Mouse (Mus musculus): ENCODE results near the gene Utp14b. TPM values are rescaled to one million over a fixed set of nuclear protein-coding genes. Genes with fewer than 3 reads are reported as not detected.

Utp14b gene
- polyA plus RNA-seq, 1 experiment from 2014 or later, result 6.5 TPM

- Histone ChIP-seq H3K4me1 (ENCODE audit: control insufficient read depth, insufficient read depth, low read length) (no peaks in the 10 kb centered on the region), H3K9ac (replicated peaks; ENCODE audit: low read depth, low read length) (no peak overlapping the region), H3K27me3 (ENCODE audit: control insufficient read depth, insufficient read depth, low read length) (no peaks in the 10 kb centered on the region), H3K9me3 (ENCODE audit: control insufficient read depth, low read depth, low read length) (no peaks in the 10 kb centered on the region), H3K4me2 (replicated peaks; ENCODE audit: low read depth, low read length) (no peak overlapping the region), H3K27ac (ENCODE audit: low read length) (0 out of 2 replicates have a peak overlapping the region, but pooled peaks have one; percentile 36), H3K36me3 (ENCODE audit: control insufficient read depth, insufficient read depth, low read length) (no peaks in the 10 kb centered on the region), H3K4me3 (ENCODE audit: low read depth, low read length) (no peak overlapping the region)
- 55% methylated on average over 2 of the region's 2 CpGs for WGBS
- no peak for ATAC-seq (ENCODE audit: insufficient number of reproducible peaks, insufficient read depth, low FRiP score, low read depth)
Measured at GRCm38 (mm10) chr1:78642197-78642596, 15.6 kb upstream of the Utp14b start.

- no peak overlapping the region for H3K27ac ChIP-seq (ENCODE audit: low read length)
- ATAC-seq (ENCODE audit: insufficient number of reproducible peaks, insufficient read depth, low FRiP score, low read depth), result no peak
- WGBS, result 38% methylated on average over 8 of the region's 8 CpGs
- H3K9ac ChIP-seq (replicated peaks; ENCODE audit: low read depth, low read length), result no peak overlapping the region
- no peaks in the 10 kb centered on the region for H3K9me3 ChIP-seq (ENCODE audit: control insufficient read depth, low read depth, low read length)
- H3K36me3 ChIP-seq (ENCODE audit: control insufficient read depth, insufficient read depth, low read length), result no peaks in the 10 kb centered on the region
- no peaks in the 10 kb centered on the region for H3K4me1 ChIP-seq (ENCODE audit: control insufficient read depth, insufficient read depth, low read length)
- no peak overlapping the region for H3K4me2 ChIP-seq (replicated peaks; ENCODE audit: low read depth, low read length)
- H3K4me3 ChIP-seq (ENCODE audit: low read depth, low read length), result no peak overlapping the region
- no peaks in the 10 kb centered on the region for H3K27me3 ChIP-seq (ENCODE audit: control insufficient read depth, insufficient read depth, low read length)
Measured at GRCm38 (mm10) chr1:78647317-78647885, 10.4 kb upstream of the Utp14b start.

- WGBS, result 49% methylated on average over 6 of the region's 6 CpGs
- Histone ChIP-seq H3K4me3 (ENCODE audit: low read depth, low read length) (no peak overlapping the region), H3K27ac (ENCODE audit: low read length) (no peak overlapping the region), H3K4me2 (replicated peaks; ENCODE audit: low read depth, low read length) (no peak overlapping the region), H3K27me3 (ENCODE audit: control insufficient read depth, insufficient read depth, low read length) (no peaks in the 10 kb centered on the region), H3K9me3 (ENCODE audit: control insufficient read depth, low read depth, low read length) (no peaks in the 10 kb centered on the region), H3K36me3 (ENCODE audit: control insufficient read depth, insufficient read depth, low read length) (no peaks in the 10 kb centered on the region), H3K9ac (replicated peaks; ENCODE audit: low read depth, low read length) (no peak overlapping the region), H3K4me1 (ENCODE audit: control insufficient read depth, insufficient read depth, low read length) (no peaks in the 10 kb centered on the region)
- ATAC-seq (ENCODE audit: insufficient number of reproducible peaks, insufficient read depth, low FRiP score, low read depth), result 0 out of 2 replicates have a peak, but pooled peaks have one; percentile 49
Measured at GRCm38 (mm10) chr1:78649269-78650061, 8.4 kb upstream of the Utp14b start.

- Histone ChIP-seq H3K27ac (ENCODE audit: low read length) (peak overlapping the region; percentile 33; the same call in 1 of the 2 replicates), H3K27me3 (ENCODE audit: control insufficient read depth, insufficient read depth, low read length) (no peaks in the 10 kb centered on the region), H3K4me2 (replicated peaks; ENCODE audit: low read depth, low read length) (no peak overlapping the region), H3K36me3 (ENCODE audit: control insufficient read depth, insufficient read depth, low read length) (no peaks in the 10 kb centered on the region), H3K4me3 (ENCODE audit: low read depth, low read length) (no peak overlapping the region), H3K4me1 (ENCODE audit: control insufficient read depth, insufficient read depth, low read length) (peaks cover 20% of the 10 kb centered on the region), H3K9me3 (ENCODE audit: control insufficient read depth, low read depth, low read length) (no peaks in the 10 kb centered on the region), H3K9ac (replicated peaks; ENCODE audit: low read depth, low read length) (no peak overlapping the region)
- no peak for ATAC-seq (ENCODE audit: insufficient number of reproducible peaks, insufficient read depth, low FRiP score, low read depth)
- 14% methylated on average over 2 of the region's 2 CpGs for WGBS
Measured at GRCm38 (mm10) chr1:78656472-78656871, 1.4 kb upstream of the Utp14b start.

- no peaks in the 10 kb centered on the region for H3K36me3 ChIP-seq (ENCODE audit: control insufficient read depth, insufficient read depth, low read length)
- H3K27me3 ChIP-seq (ENCODE audit: control insufficient read depth, insufficient read depth, low read length), result no peaks in the 10 kb centered on the region
- peak overlapping the region; percentile 57 for H3K4me2 ChIP-seq (replicated peaks; ENCODE audit: low read depth, low read length)
- no peak for ATAC-seq (ENCODE audit: insufficient number of reproducible peaks, insufficient read depth, low FRiP score, low read depth)
- peak overlapping the region; percentile 82 for H3K27ac ChIP-seq (ENCODE audit: low read length)
- 26% methylated on average over 22 of the region's 22 CpGs for whole genome bisulfite sequencing
- H3K4me1 ChIP-seq (ENCODE audit: control insufficient read depth, insufficient read depth, low read length), result peaks cover 20% of the 10 kb centered on the region
- H3K4me3 ChIP-seq (ENCODE audit: low read depth, low read length), result peak overlapping the region; percentile 96
- no peaks in the 10 kb centered on the region for H3K9me3 ChIP-seq (ENCODE audit: control insufficient read depth, low read depth, low read length)
- peak overlapping the region; percentile 33; the same call in 1 of the 2 replicates for H3K9ac ChIP-seq (replicated peaks; ENCODE audit: low read depth, low read length)
Measured at GRCm38 (mm10) chr1:78657021-78657629, 713 bp upstream of the Utp14b start.

GRCm38 (mm10) chr1:78658441-78659269 lies 817 bp downstream of the Utp14b start:
- Histone ChIP-seq H3K9me3 (ENCODE audit: control insufficient read depth, low read depth, low read length) (no peaks in the 10 kb centered on the region), H3K4me3 (ENCODE audit: low read depth, low read length) (peak overlapping the region; percentile 96), H3K27me3 (ENCODE audit: control insufficient read depth, insufficient read depth, low read length) (no peaks in the 10 kb centered on the region), H3K36me3 (ENCODE audit: control insufficient read depth, insufficient read depth, low read length) (no peaks in the 10 kb centered on the region), H3K27ac (ENCODE audit: low read length) (peak overlapping the region; percentile 92), H3K4me2 (replicated peaks; ENCODE audit: low read depth, low read length) (peak overlapping the region; percentile 57), H3K9ac (replicated peaks; ENCODE audit: low read depth, low read length) (peak overlapping the region; percentile 92), H3K4me1 (ENCODE audit: control insufficient read depth, insufficient read depth, low read length) (peaks cover 20% of the 10 kb centered on the region)
- no peak for ATAC-seq (ENCODE audit: insufficient number of reproducible peaks, insufficient read depth, low FRiP score, low read depth)
- WGBS, result 2% methylated on average over 20 of the region's 20 CpGs

GRCm38 (mm10) chr1:78659270-78659823 lies 1.5 kb downstream of the Utp14b start:
- Histone ChIP-seq H3K9me3 (ENCODE audit: control insufficient read depth, low read depth, low read length) (no peaks in the 10 kb centered on the region), H3K4me3 (ENCODE audit: low read depth, low read length) (peak overlapping the region; percentile 96), H3K4me2 (replicated peaks; ENCODE audit: low read depth, low read length) (peak overlapping the region; percentile 57), H3K4me1 (ENCODE audit: control insufficient read depth, insufficient read depth, low read length) (peaks cover 20% of the 10 kb centered on the region), H3K27me3 (ENCODE audit: control insufficient read depth, insufficient read depth, low read length) (no peaks in the 10 kb centered on the region), H3K9ac (replicated peaks; ENCODE audit: low read depth, low read length) (peak overlapping the region; percentile 92; the same call in 1 of the 2 replicates), H3K27ac (ENCODE audit: low read length) (no peak overlapping the region), H3K36me3 (ENCODE audit: control insufficient read depth, insufficient read depth, low read length) (peaks cover 1% of the 10 kb centered on the region; the same call in 1 of the 2 replicates)
- 41% methylated on average over 4 of the region's 4 CpGs for WGBS
- no peak for ATAC-seq (ENCODE audit: insufficient number of reproducible peaks, insufficient read depth, low FRiP score, low read depth)

- Histone ChIP-seq H3K9ac (replicated peaks; ENCODE audit: low read depth, low read length) (no peak overlapping the region), H3K4me1 (ENCODE audit: control insufficient read depth, insufficient read depth, low read length) (peaks cover 12% of the 10 kb centered on the region), H3K27ac (ENCODE audit: low read length) (no peak overlapping the region)
Measured at GRCm38 (mm10) chr1:78664326-78664725, 6.5 kb downstream of the Utp14b start.

More at GRCm38 (mm10) chr1:78664326-78664725, 6.5 kb downstream of the Utp14b start:
- Histone ChIP-seq H3K36me3 (ENCODE audit: control insufficient read depth, insufficient read depth, low read length) (peaks cover 27% of the 10 kb centered on the region), H3K4me2 (replicated peaks; ENCODE audit: low read depth, low read length) (no peak overlapping the region), H3K9me3 (ENCODE audit: control insufficient read depth, low read depth, low read length) (no peaks in the 10 kb centered on the region), H3K27me3 (ENCODE audit: control insufficient read depth, insufficient read depth, low read length) (no peaks in the 10 kb centered on the region), H3K4me3 (ENCODE audit: low read depth, low read length) (no peak overlapping the region)
- ATAC-seq (ENCODE audit: insufficient number of reproducible peaks, insufficient read depth, low FRiP score, low read depth), result no peak
- WGBS, result 67% methylated on average over 4 of the region's 4 CpGs
